Mouse (Mus musculus): ENCODE data around the gene Ovca2. TPM values are rescaled to one million over a fixed set of nuclear protein-coding genes. Genes with fewer than 3 reads are reported as not detected.

The Ovca2 gene
- polyA plus RNA-seq, 1 experiment from 2014 or later = 23.9 TPM

GRCm38 (mm10) chr11:75199951-75200350 lies 21.3 kb upstream of the Ovca2 start:
- no peak overlapping the region for H3K27ac ChIP-seq (ENCODE audit: low read length)

GRCm38 (mm10) chr11:75198792-75199191 lies 20.2 kb upstream of the Ovca2 start:
- H3K4me1 ChIP-seq (ENCODE audit: control insufficient read depth, insufficient read depth, low read length) = peaks cover 16% of the 10 kb centered on the region
- H3K9ac ChIP-seq (ENCODE audit: low read depth, low read length) = no peak overlapping the region
- no peak overlapping the region for H3K4me3 ChIP-seq (ENCODE audit: low read length)
- H3K36me3 ChIP-seq (ENCODE audit: control insufficient read depth, insufficient read depth, low read length) = no peaks in the 10 kb centered on the region
- H3K27ac ChIP-seq (ENCODE audit: low read length) = no peak overlapping the region
- ATAC-seq = no peak
- no peaks in the 10 kb centered on the region for H3K9me3 ChIP-seq (ENCODE audit: control insufficient read depth, low read length)
- H3K27me3 ChIP-seq (replicated peaks; ENCODE audit: control insufficient read depth, insufficient read depth, low read length) = peaks cover 26% of the 10 kb centered on the region
- no peak overlapping the region for H3K4me2 ChIP-seq (ENCODE audit: low read depth, low read length)
- WGBS = 67% methylated on average over 4 of the region's 4 CpGs

More at GRCm38 (mm10) chr11:75199951-75200350, 21.3 kb upstream of the Ovca2 start:
- Histone ChIP-seq H3K9ac (ENCODE audit: low read depth, low read length) (no peak overlapping the region), H3K9me3 (ENCODE audit: control insufficient read depth, low read length) (no peaks in the 10 kb centered on the region), H3K4me2 (ENCODE audit: low read depth, low read length) (no peak overlapping the region), H3K27me3 (replicated peaks; ENCODE audit: control insufficient read depth, insufficient read depth, low read length) (peaks cover 15% of the 10 kb centered on the region), H3K4me1 (ENCODE audit: control insufficient read depth, insufficient read depth, low read length) (peaks cover 4% of the 10 kb centered on the region), H3K36me3 (ENCODE audit: control insufficient read depth, insufficient read depth, low read length) (no peaks in the 10 kb centered on the region), H3K4me3 (ENCODE audit: low read length) (no peak overlapping the region)
- ATAC-seq = no peak
- 61% methylated on average over 5 of the region's 5 CpGs for WGBS

DNA sequence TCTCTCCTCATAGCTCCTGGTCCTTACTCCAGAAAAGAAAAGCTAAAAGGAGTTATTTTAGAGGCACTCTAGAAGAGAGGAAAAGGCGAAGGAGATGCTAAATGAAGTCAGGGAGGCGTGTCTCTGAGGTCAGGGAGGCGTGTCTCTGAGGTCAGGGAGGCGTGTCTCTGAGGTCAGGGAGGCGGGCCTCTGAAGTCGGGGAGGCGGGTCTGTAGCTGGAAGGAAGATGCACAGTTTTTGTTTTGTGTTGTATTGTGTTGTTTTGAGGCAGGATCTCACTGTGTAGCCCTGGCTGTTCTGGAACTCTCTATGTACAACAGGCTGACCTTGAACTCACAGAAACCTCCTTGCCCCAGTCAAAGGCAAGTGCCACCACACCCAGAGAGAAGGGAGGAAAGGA lies 19.3 kb upstream of the Ovca2 start:
- Histone ChIP-seq H3K36me3 (ENCODE audit: control insufficient read depth, insufficient read depth, low read length) (no peaks in the 10 kb centered on the region), H3K9ac (ENCODE audit: low read depth, low read length) (no peak overlapping the region), H3K9me3 (ENCODE audit: control insufficient read depth, low read length) (no peaks in the 10 kb centered on the region), H3K4me1 (ENCODE audit: control insufficient read depth, insufficient read depth, low read length) (peaks cover 20% of the 10 kb centered on the region), H3K4me2 (ENCODE audit: low read depth, low read length) (no peak overlapping the region), H3K27me3 (replicated peaks; ENCODE audit: control insufficient read depth, insufficient read depth, low read length) (peaks cover 35% of the 10 kb centered on the region), H3K4me3 (ENCODE audit: low read length) (no peak overlapping the region), H3K27ac (ENCODE audit: low read length) (no peak overlapping the region)
- ATAC-seq = no peak
- 43% methylated on average over 7 of the region's 7 CpGs for WGBS

DNA sequence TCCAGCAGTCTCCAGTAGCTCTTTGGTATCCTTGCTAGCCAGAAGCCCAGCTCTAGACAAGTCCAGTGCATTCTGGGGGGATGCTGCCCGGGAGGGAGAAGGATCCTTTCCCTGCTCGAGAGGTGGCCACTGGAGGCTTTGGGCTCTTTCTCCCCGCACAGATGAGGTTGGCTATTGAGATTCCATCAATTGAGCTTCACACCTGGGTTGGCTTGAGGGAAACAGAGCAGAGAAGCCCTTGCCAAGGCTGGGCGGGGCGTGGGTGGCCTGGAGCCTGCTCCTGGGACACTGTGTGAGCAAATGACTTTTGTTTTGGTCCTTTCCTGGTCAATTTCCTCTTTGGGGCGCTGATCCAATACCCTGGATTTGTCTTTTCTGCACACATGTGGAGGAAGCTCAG lies 17.5 kb upstream of the Ovca2 start:
- H3K27ac ChIP-seq (ENCODE audit: low read length) = no peak overlapping the region
- no peak overlapping the region for H3K4me3 ChIP-seq (ENCODE audit: low read length)
- H3K4me2 ChIP-seq (ENCODE audit: low read depth, low read length) = no peak overlapping the region
- H3K27me3 ChIP-seq (replicated peaks; ENCODE audit: control insufficient read depth, insufficient read depth, low read length) = peaks cover 36% of the 10 kb centered on the region
- no peak for ATAC-seq
- no peak overlapping the region for H3K9ac ChIP-seq (ENCODE audit: low read depth, low read length)
- H3K36me3 ChIP-seq (ENCODE audit: control insufficient read depth, insufficient read depth, low read length) = no peaks in the 10 kb centered on the region
- 69% methylated on average over 6 of the region's 6 CpGs for WGBS
- peaks cover 20% of the 10 kb centered on the region for H3K4me1 ChIP-seq (ENCODE audit: control insufficient read depth, insufficient read depth, low read length)
- H3K9me3 ChIP-seq (ENCODE audit: control insufficient read depth, low read length) = no peaks in the 10 kb centered on the region

- no peak for ATAC-seq
- Histone ChIP-seq H3K4me1 (ENCODE audit: control insufficient read depth, insufficient read depth, low read length) (peaks cover 20% of the 10 kb centered on the region), H3K4me3 (ENCODE audit: low read length) (peak overlapping the region; percentile 60), H3K27ac (ENCODE audit: low read length) (no peak overlapping the region), H3K27me3 (replicated peaks; ENCODE audit: control insufficient read depth, insufficient read depth, low read length) (peaks cover 36% of the 10 kb centered on the region), H3K9ac (ENCODE audit: low read depth, low read length) (peak overlapping the region; percentile 60), H3K9me3 (ENCODE audit: control insufficient read depth, low read length) (no peaks in the 10 kb centered on the region), H3K36me3 (ENCODE audit: control insufficient read depth, insufficient read depth, low read length) (no peaks in the 10 kb centered on the region), H3K4me2 (ENCODE audit: low read depth, low read length) (peak overlapping the region; percentile 90)
- WGBS = 1% methylated on average over 39 of the region's 39 CpGs
Measured at GRCm38 (mm10) chr11:75194850-75195461, 16.3 kb upstream of the Ovca2 start.

DNA sequence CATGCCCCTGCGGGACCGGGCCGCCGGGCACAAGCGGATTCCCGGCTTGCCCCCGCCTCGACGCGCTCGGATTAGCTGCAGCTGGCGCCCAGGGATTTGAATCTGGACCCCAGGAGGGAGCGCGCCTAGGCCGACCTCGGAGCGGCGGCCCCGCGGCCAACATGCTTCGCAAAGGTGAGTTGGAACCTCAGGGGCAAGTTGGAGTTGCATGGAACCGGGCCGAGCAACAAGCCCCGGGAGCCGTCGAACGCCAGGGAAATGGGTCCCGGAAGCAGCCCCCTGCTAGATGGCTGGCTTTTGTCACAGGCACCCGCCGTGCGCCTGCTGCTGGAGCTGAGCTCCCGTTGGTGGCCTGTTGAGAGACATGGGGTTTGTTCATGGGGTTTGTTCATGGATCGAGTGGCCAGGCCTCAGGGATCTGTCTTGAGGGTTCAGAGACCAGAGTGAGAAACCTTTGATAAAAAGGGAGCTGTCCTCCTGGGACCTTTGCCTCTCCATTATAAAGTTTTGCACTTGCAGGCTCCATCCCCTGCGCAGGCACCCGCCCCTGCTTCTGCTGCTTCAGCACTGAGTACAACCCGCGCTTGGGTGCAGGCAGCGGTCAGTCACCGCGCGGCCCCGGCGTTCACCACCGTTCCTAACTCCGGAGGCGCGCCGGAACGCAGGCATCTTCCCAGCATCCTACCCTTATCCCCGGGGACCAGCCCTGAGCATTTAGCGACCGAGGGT lies 15.7 kb upstream of the Ovca2 start:
- Histone ChIP-seq H3K9me3 (ENCODE audit: control insufficient read depth, low read length) (no peaks in the 10 kb centered on the region), H3K4me3 (ENCODE audit: low read length) (peak overlapping the region; percentile 60), H3K9ac (ENCODE audit: low read depth, low read length) (peak overlapping the region; percentile 60), H3K36me3 (ENCODE audit: control insufficient read depth, insufficient read depth, low read length) (no peaks in the 10 kb centered on the region), H3K27ac (ENCODE audit: low read length) (no peak overlapping the region), H3K4me1 (ENCODE audit: control insufficient read depth, insufficient read depth, low read length) (peaks cover 23% of the 10 kb centered on the region), H3K27me3 (replicated peaks; ENCODE audit: control insufficient read depth, insufficient read depth, low read length) (peaks cover 36% of the 10 kb centered on the region), H3K4me2 (ENCODE audit: low read depth, low read length) (peak overlapping the region; percentile 90)
- no peak for ATAC-seq
- WGBS = under 1% methylated on average over 52 of the region's 52 CpGs

DNA sequence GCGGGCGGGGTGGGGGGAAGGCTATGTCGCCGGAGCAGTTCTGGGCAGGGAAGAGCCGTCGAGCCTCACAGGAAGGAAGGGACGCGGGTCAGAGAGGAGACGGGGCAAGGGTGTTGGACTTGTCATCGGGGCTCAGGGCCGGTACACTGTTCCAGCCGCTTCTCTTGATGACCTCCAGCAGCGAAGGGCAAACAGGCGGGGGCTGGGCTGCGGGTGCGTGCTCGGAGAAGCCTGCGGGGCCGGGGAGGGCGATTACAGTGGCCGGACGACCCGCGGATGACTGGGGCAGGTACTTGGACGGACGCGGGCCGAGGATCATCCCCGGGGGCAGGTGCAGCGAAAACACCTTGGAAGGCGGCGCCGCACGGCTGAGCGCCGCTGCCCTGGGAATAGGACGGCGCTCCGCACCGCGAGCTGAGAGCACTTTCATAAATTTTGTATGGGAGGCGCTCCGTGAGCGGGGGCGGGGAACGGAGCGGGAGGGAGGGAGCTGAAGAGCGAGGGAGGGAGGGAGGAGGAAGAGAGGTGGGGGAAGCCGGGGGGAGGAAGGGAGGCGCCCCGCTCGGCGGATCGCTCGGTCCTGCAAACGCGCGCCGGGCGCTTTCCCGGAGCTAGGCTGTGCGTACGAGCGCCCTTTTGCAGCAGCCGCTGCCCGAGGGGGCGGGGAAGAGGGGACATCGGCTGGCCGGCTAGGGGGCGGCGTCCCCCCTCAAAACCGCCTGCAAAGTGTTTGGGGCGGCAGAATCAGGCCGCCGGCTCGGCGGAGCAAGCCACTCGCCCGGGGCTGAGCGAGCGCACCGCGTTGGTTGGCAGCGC lies 14.8 kb upstream of the Ovca2 start, which contains the start of gene Rtn4rl1:
Gene Rtn4rl1 (plus strand): TSS at position 528 of the 816 bp plus-strand sequence.
- Histone ChIP-seq H3K9me3 (ENCODE audit: control insufficient read depth, low read length) (no peaks in the 10 kb centered on the region), H3K4me3 (ENCODE audit: low read length) (peak within 1 kb of the TSS; percentile 60), H3K27ac (ENCODE audit: low read length) (no peak within 1 kb of the TSS), H3K27me3 (replicated peaks; ENCODE audit: control insufficient read depth, insufficient read depth, low read length) (peaks cover 36% of the 10 kb centered on the region), H3K4me2 (ENCODE audit: low read depth, low read length) (peak within 1 kb of the TSS; percentile 90), H3K36me3 (ENCODE audit: control insufficient read depth, insufficient read depth, low read length) (no peaks in the 10 kb centered on the region), H3K9ac (ENCODE audit: low read depth, low read length) (peak within 1 kb of the TSS; percentile 60), H3K4me1 (ENCODE audit: control insufficient read depth, insufficient read depth, low read length) (peaks cover 26% of the 10 kb centered on the region)
- ATAC-seq = peak; percentile 27
- 1% methylated on average over 82 of the region's 84 CpGs for WGBS

DNA sequence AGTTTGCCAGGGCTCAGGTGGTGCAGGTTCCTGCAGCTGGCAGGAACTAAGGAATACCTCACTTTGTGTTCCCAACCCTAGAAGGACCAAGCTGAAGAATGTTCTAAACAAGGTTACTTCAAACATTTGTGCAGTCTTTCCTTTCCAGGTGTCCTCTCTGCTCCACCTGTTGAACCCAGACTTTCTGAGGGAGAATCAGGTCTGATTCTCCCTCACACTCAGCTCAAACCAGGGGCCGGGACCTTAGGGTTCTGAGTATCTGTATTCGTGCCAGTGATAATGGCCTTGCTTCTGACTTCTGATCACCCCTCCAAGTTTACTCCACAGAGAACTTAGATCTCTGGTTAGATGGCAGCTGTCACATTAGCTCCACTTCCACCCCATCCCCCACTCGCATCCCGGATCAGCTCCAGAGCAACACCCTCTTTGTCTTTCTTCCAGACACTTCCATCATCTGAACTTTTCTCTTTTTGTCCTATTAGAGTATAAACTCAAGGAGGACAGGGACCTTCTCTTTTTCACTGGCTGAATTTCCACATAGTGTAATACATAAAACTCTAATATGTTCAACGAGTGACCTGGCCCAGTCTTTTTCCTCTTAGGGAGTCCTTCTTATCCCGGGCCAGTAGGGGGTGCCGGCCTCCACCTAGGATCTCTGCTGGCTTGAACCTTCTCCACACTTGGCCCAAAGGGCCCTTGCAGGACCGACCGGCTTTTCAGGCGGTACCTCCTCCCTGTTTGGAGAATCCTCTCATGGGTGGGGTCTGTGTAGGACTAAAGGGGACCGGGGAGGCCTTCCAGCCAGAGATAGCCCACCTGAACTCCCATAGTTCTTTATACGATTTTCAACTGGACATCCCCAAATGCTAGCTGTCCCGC lies 13.9 kb upstream of the Ovca2 start:
- Histone ChIP-seq H3K9me3 (ENCODE audit: control insufficient read depth, low read length) (no peaks in the 10 kb centered on the region), H3K36me3 (ENCODE audit: control insufficient read depth, insufficient read depth, low read length) (no peaks in the 10 kb centered on the region), H3K27me3 (replicated peaks; ENCODE audit: control insufficient read depth, insufficient read depth, low read length) (peaks cover 36% of the 10 kb centered on the region), H3K4me2 (ENCODE audit: low read depth, low read length) (peak overlapping the region; percentile 90), H3K4me1 (ENCODE audit: control insufficient read depth, insufficient read depth, low read length) (peaks cover 26% of the 10 kb centered on the region), H3K9ac (ENCODE audit: low read depth, low read length) (peak overlapping the region; percentile 60), H3K27ac (ENCODE audit: low read length) (no peak overlapping the region), H3K4me3 (ENCODE audit: low read length) (peak overlapping the region; percentile 60)
- 25% methylated on average over 13 of the region's 13 CpGs for WGBS
- ATAC-seq = peak; percentile 43
